Mouse (Mus musculus) lung, embryonic 14.5 days (tissue): ENCODE data around the gene Plagl2. TPM values are rescaled to one million over a fixed set of nuclear protein-coding genes. Genes with fewer than 3 reads are reported as not detected.

ENCODE experiments used
- ATAC-seq: fragments of 200-750 bp; cut with Nextera tagmentation; 2 replicates; pipeline ENCODE4 v1.8.0; 2017; ENCODE audit warnings: mild to moderate bottlenecking, moderate TSS enrichment, moderate library complexity; ENCODE audit not compliant: insufficient read depth
- DNase-seq: peaks from one replicate; pipeline ENCODE4 v3.0.0-alpha.2; 2015
- H3K27ac ChIP-seq: fragments of 300-500 bp; sonication (generic); 2 replicates; pipeline ENCODE4 v1.5.1; 2014; ENCODE audit warnings: low read depth, mild to moderate bottlenecking, moderate library complexity
- H3K27me3 ChIP-seq: fragments of 300-500 bp; sonication (generic); 2 replicates; pipeline ENCODE4 v1.6.1; 2014; ENCODE audit warnings: low read length, control low read depth; ENCODE audit not compliant: insufficient read depth
- H3K36me3 ChIP-seq: fragments of 300-500 bp; sonication (generic); 2 replicates; pipeline ENCODE4 v1.6.1; 2014; ENCODE audit warnings: control low read depth; ENCODE audit not compliant: insufficient read depth
- H3K4me1 ChIP-seq: fragments of 300-500 bp; sonication (generic); 2 replicates; pipeline ENCODE4 v1.6.1; 2014; ENCODE audit warnings: antibody characterized with exemption, control low read depth; ENCODE audit not compliant: insufficient read depth
- H3K4me2 ChIP-seq: fragments of 300-500 bp; sonication (generic); 2 replicates; pipeline ENCODE4 v1.6.1; 2014; ENCODE audit warnings: mild to moderate bottlenecking
- H3K4me3 ChIP-seq: fragments of 300-500 bp; sonication (generic); 2 replicates; pipeline ENCODE4 v1.5.1; 2014; ENCODE audit warnings: low read depth, low read length
- H3K9ac ChIP-seq: fragments of 300-500 bp; sonication (generic); 2 replicates; pipeline ENCODE4 v1.6.1; 2014
- H3K9me3 ChIP-seq: fragments of 300-500 bp; sonication (generic); 2 replicates; pipeline ENCODE4 v1.6.1; 2016; ENCODE audit warnings: low read depth, low read length, control low read depth
- CTCF ChIP-seq: IDR thresholded peaks from 2 replicates; pipeline ENCODE4 v1.5.1; 2016; ENCODE audit warnings: antibody characterized with exemption, low read depth
- WGBS: fragments of 180-500 bp; shearing (Covaris S2); extraction: QIAGEN DNeasy Blood & Tissue Kit; methylation state at CpG from one replicate; pipeline ENCODE4 v1.1.7; 2014; 5-methylcytosine and 5-hydroxymethylcytosine counted together
- polyA plus RNA-seq: library from polyadenylated mRNA; unstranded; fragments of >200 nt; fragmentation: Nextera tagmentation; extraction: Ambion mirVana; gene quantifications from 2 replicates; pipeline ENCODE4 v1.2.1, GENCODE M21; 2014

Plagl2 gene
- polyA plus RNA-seq, 1 experiment from 2014 or later, result 23.3 TPM

DNA sequence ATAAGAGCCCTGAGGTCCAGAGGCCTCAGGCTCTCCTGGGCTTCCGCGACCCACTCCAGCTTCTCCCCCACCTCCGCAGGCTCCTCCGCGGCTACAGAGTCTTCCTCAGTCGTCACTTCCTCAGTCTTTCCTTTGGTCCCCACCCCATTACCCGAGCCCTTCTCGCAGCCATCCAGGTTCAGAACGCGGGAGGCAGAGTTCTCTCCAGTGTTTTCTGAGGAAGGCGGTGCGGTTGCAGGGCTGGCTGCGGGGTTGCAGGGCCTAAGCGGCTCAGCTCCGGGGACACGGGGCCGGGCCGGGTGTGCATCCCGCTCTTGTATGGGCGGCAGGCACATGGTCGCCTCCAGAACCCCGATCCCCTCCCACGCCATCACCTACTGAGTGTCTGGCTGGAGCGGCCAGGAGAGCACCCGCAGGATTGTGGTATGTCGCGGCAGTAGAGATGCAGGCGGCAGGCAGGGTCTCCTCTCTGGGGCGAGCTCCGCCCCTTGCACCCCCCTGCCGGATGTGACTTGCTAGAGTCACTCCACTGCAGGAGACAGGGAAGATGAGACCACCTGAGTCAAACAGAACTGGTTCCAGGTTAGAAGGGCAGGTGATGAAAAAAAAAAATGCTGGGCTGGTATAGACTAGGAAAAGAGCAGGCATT, 16.2 kb downstream of the Plagl2 start, which contains the start of gene Tspyl3:
TSS of gene Tspyl3 (minus strand) at position 496 of the 649 bp plus-strand sequence.
- DNase-seq (peak; percentile 65), ATAC-seq (peak; percentile 78)
- Histone ChIP-seq H3K4me2 (peak within 1 kb of the TSS; percentile 83), H3K4me3 (peak within 1 kb of the TSS; percentile 62), H3K27ac (peak within 1 kb of the TSS; percentile 63), H3K4me1 (peaks cover 10% of the 10 kb centered on the region; the same call in 1 of the 2 replicates), H3K9me3 (no peaks in the 10 kb centered on the region), H3K36me3 (peaks cover 31% of the 10 kb centered on the region), H3K9ac (peak within 1 kb of the TSS; percentile 82), H3K27me3 (no peaks in the 10 kb centered on the region)
- WGBS, result 2% methylated on average over 31 of the region's 31 CpGs
- TF ChIP-seq CTCF, result no peak

- TF ChIP-seq CTCF, result no peak
- DNase-seq (no peak), ATAC-seq (no peak)
- Histone ChIP-seq H3K4me1 (peaks cover 10% of the 10 kb centered on the region; the same call in 1 of the 2 replicates), H3K4me3 (no peak overlapping the region), H3K27me3 (no peaks in the 10 kb centered on the region), H3K4me2 (no peak overlapping the region), H3K9ac (no peak overlapping the region), H3K36me3 (0 out of 2 replicates have a peak, but pooled peaks cover 9% of the 10 kb centered on the region), H3K9me3 (no peaks in the 10 kb centered on the region), H3K27ac (no peak overlapping the region)
- WGBS, result 89% methylated on average over 2 of the region's 2 CpGs
Observed at GRCm38 (mm10) chr2:153222566-153222965, 18.7 kb downstream of the Plagl2 start.

DNA sequence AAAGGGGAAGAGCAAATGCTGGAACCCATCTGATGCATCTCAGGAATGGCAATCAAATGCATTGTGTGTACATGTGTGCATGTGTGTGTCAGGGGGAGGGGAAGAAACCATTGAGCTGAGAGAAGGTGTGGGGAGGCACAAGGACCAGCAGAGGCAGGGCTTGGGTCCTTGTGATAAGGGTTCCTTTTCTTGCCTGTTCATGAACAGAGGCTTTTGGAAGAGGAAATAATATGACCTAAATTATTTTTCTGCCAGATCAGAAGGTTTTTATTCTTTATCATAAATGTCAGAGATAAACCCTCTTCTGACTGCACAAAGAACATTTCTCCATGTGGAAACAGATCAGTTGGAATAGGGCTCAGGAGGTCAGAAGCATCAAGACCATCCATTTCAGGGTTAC, 19.1 kb downstream of the Plagl2 start:
- H3K4me1 ChIP-seq, result peaks cover 10% of the 10 kb centered on the region; the same call in 1 of the 2 replicates
- H3K9ac ChIP-seq, result no peak overlapping the region
- no peak overlapping the region for H3K27ac ChIP-seq
- no peak overlapping the region for H3K4me3 ChIP-seq
- no peaks in the 10 kb centered on the region for H3K9me3 ChIP-seq
- TF ChIP-seq CTCF, result no peak
- ATAC-seq (no peak), DNase-seq (no peak)
- H3K27me3 ChIP-seq, result no peaks in the 10 kb centered on the region
- 0 out of 2 replicates have a peak, but pooled peaks cover 5% of the 10 kb centered on the region for H3K36me3 ChIP-seq
- no peak overlapping the region for H3K4me2 ChIP-seq

- no peak for TF ChIP-seq CTCF
- Histone ChIP-seq H3K27me3 (no peaks in the 10 kb centered on the region), H3K9ac (no peak overlapping the region), H3K4me2 (no peak overlapping the region), H3K27ac (no peak overlapping the region), H3K4me3 (no peak overlapping the region), H3K9me3 (no peaks in the 10 kb centered on the region), H3K36me3 (0 out of 2 replicates have a peak, but pooled peaks cover 3% of the 10 kb centered on the region), H3K4me1 (peaks cover 10% of the 10 kb centered on the region; the same call in 1 of the 2 replicates)
- no peak for DNase-seq
- 73% methylated on average over 4 of the region's 4 CpGs for WGBS
- ATAC-seq, result no peak
Observed at GRCm38 (mm10) chr2:153221620-153222019, 19.6 kb downstream of the Plagl2 start.

- ATAC-seq (no peak), DNase-seq (no peak)
- 63% methylated on average over 3 of the region's 3 CpGs for WGBS
- Histone ChIP-seq H3K9ac (no peak overlapping the region), H3K4me3 (no peak overlapping the region), H3K4me1 (no peaks in the 10 kb centered on the region), H3K4me2 (no peak overlapping the region), H3K9me3 (no peaks in the 10 kb centered on the region), H3K36me3 (0 out of 2 replicates have a peak, but pooled peaks cover 3% of the 10 kb centered on the region), H3K27ac (no peak overlapping the region), H3K27me3 (no peaks in the 10 kb centered on the region)
- no peak for TF ChIP-seq CTCF
Observed at GRCm38 (mm10) chr2:153218516-153218915, 22.7 kb downstream of the Plagl2 start.

DNA sequence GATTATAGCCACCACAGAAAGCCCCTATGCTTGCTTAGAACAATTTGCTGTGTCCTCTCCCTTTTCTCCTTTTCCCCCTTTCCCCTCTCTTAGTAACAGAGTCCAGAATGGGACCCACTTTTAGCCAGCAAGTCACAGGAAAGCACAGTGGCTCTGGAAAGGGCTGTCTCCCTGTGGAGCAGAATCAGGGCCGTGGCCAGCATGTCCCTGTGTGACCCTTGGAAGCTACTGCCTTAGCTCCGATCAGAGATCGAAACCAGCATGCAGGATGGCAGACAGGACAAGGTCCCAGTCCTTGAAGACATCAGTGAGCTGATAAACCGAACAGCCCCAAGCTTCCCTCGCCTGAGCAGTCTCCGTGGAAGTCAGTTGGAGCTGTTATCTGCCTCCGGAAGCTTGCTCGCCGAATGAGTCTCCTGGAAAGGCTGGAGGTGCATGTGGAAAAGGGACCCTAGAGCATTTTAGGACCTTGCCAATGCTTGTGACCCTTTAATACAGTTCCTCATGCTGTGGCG, 23.3 kb downstream of the Plagl2 start:
- DNase-seq (no peak), ATAC-seq (no peak)
- WGBS, result 78% methylated on average over 10 of the region's 10 CpGs
- Histone ChIP-seq H3K4me3 (no peak overlapping the region), H3K27ac (no peak overlapping the region), H3K9ac (no peak overlapping the region), H3K36me3 (0 out of 2 replicates have a peak, but pooled peaks cover 3% of the 10 kb centered on the region), H3K4me1 (no peaks in the 10 kb centered on the region), H3K27me3 (no peaks in the 10 kb centered on the region), H3K4me2 (no peak overlapping the region), H3K9me3 (no peaks in the 10 kb centered on the region)
- TF ChIP-seq CTCF, result no peak

- H3K4me2 ChIP-seq, result no peak overlapping the region
- WGBS, result 77% methylated on average over 4 of the region's 4 CpGs
- H3K4me1 ChIP-seq, result no peaks in the 10 kb centered on the region
- H3K27me3 ChIP-seq, result no peaks in the 10 kb centered on the region
- no peak for TF ChIP-seq CTCF
- no peak overlapping the region for H3K9ac ChIP-seq
- no peak for DNase-seq
- no peak overlapping the region for H3K4me3 ChIP-seq
- ATAC-seq, result no peak
- no peaks in the 10 kb centered on the region for H3K9me3 ChIP-seq
- no peaks in the 10 kb centered on the region for H3K36me3 ChIP-seq
- H3K27ac ChIP-seq, result no peak overlapping the region
Observed at GRCm38 (mm10) chr2:153215421-153215820, 25.8 kb downstream of the Plagl2 start.
